In genomic region chr1:36904489-36904888, GRCm38 (mm10) we compare ENCODE assay signal across 11 mouse cellular contexts. TPM values are rescaled to one million over a fixed set of nuclear protein-coding genes. Genes with fewer than 3 reads are reported as not detected.
DNase-seq lines count a peak whose midpoint lies in the region; ATAC-seq and TF ChIP-seq lines count a peak whose summit lies in the region.
"Had no signal": no experiment of that assay in that cellular context is flagged by ENCODE, and none has a peak within 500 bp of the region (broad histone marks: within the 10 kb centered on the region; RNA-seq: fewer than 3 reads in every experiment).

No protein-coding gene starts in this region.

- H3K27ac ChIP-seq in embryonic facial prominence, embryonic 12.5 days = 0 out of 2 replicates have a peak overlapping the region, but pooled peaks have one; percentile 41
- H3K27ac ChIP-seq in embryonic facial prominence, embryonic 10.5 days (replicated peaks) = no peak overlapping the region
- no peak overlapping the region for H3K27ac ChIP-seq in lung, embryonic 16.5 days (ENCODE audit: low read length)
- H3K27ac ChIP-seq: liver, embryonic 14.5 days had no signal

- no peak for TF ChIP-seq CTCF in lung, adult 2 months (IDR thresholded peaks at IDR 0.05; ENCODE audit: insufficient read depth, low read length)

- H3K4me3 ChIP-seq in embryonic facial prominence, embryonic 12.5 days = no peak overlapping the region
- H3K4me3 ChIP-seq in embryonic facial prominence, embryonic 10.5 days = no peak overlapping the region
- H3K4me3 ChIP-seq in lung, embryonic 16.5 days (ENCODE audit: low read length) = no peak overlapping the region
- no peak overlapping the region for H3K4me3 ChIP-seq in lung, adult 2 months (replicated peaks; ENCODE audit: extremely low read depth, low read depth, low read length)

- no peak overlapping the region for H3K9ac ChIP-seq in embryonic facial prominence, embryonic 12.5 days
- H3K9ac ChIP-seq in lung, embryonic 16.5 days (ENCODE audit: low read length) = no peak overlapping the region
- H3K9ac ChIP-seq: liver, embryonic 14.5 days had no signal

- 64% methylated on average over 6 of the region's 6 CpGs for WGBS in embryonic facial prominence, embryonic 12.5 days
- 78% methylated on average over 6 of the region's 6 CpGs for WGBS in embryonic facial prominence, embryonic 10.5 days
- 50% methylated on average over 6 of the region's 6 CpGs for WGBS in lung, embryonic 16.5 days
- WGBS in lung, adult 2 months = 39% methylated on average over 6 of the region's 6 CpGs

- 0 out of 2 replicates have a peak, but pooled peaks cover 8% of the 10 kb centered on the region for H3K4me1 ChIP-seq in embryonic facial prominence, embryonic 12.5 days
- H3K4me1 ChIP-seq in embryonic facial prominence, embryonic 10.5 days = peaks cover 7% of the 10 kb centered on the region
- H3K4me1 ChIP-seq in lung, embryonic 16.5 days (replicated peaks; ENCODE audit: control insufficient read depth, insufficient read depth, low read length) = peaks cover 13% of the 10 kb centered on the region
- peaks cover 8% of the 10 kb centered on the region; the same call in 1 of the 2 replicates for H3K4me1 ChIP-seq in lung, adult 2 months (ENCODE audit: control insufficient read depth, insufficient read depth, low read length)

- ATAC-seq in embryonic facial prominence, embryonic 12.5 days (ENCODE audit: insufficient number of reproducible peaks, insufficient read depth, low FRiP score, low TSS enrichment) = no peak
- peak; percentile 45; the same call in 1 of the 2 replicates for ATAC-seq in lung, embryonic 16.5 days (ENCODE audit: low read depth)
- 0 out of 2 replicates have a peak, but pooled peaks have one; percentile 20 for ATAC-seq in megakaryocyte-erythroid progenitor cell, adult 5-6 weeks (replicated peaks; ENCODE audit: low FRiP score, low TSS enrichment, poor library complexity, severe bottlenecking)

- H3K27me3 ChIP-seq in embryonic facial prominence, embryonic 12.5 days = no peaks in the 10 kb centered on the region
- H3K27me3 ChIP-seq in embryonic facial prominence, embryonic 10.5 days (replicated peaks; ENCODE audit: low read depth, poor library complexity, severe bottlenecking) = no peaks in the 10 kb centered on the region
- H3K27me3 ChIP-seq in lung, embryonic 16.5 days (ENCODE audit: control insufficient read depth, insufficient read depth, low read depth, low read length) = no peaks in the 10 kb centered on the region

- H3K36me3 ChIP-seq in embryonic facial prominence, embryonic 12.5 days = no peaks in the 10 kb centered on the region
- peaks cover 5% of the 10 kb centered on the region for H3K36me3 ChIP-seq in embryonic facial prominence, embryonic 10.5 days (replicated peaks)
- no peaks in the 10 kb centered on the region for H3K36me3 ChIP-seq in lung, embryonic 16.5 days (ENCODE audit: control insufficient read depth, insufficient read depth, low read length)

- H3K9me3 ChIP-seq in embryonic facial prominence, embryonic 12.5 days = no peaks in the 10 kb centered on the region
- no peaks in the 10 kb centered on the region for H3K9me3 ChIP-seq in embryonic facial prominence, embryonic 10.5 days
- H3K9me3 ChIP-seq in lung, embryonic 16.5 days (ENCODE audit: control insufficient read depth, low read length) = no peaks in the 10 kb centered on the region

- no peak for DNase-seq in embryonic facial prominence, embryonic 10.5 days (ENCODE audit: low spot score)
- DNase-seq in lung, adult 2 months = no peak
- DNase-seq in cerebellum, postnatal 25 days = peak; percentile 73 to 79
- DNase-seq in spleen, postnatal 4 days (ENCODE audit: low spot score in 2 of 2) = no peak
- no peak for DNase-seq in kidney, postnatal 36 days
- DNase-seq: kidney, postnatal 14 days; right cerebral cortex, postnatal 4 days had no signal

- no peak overlapping the region for H3K4me2 ChIP-seq in embryonic facial prominence, embryonic 12.5 days (replicated peaks)
- no peak overlapping the region for H3K4me2 ChIP-seq in lung, embryonic 16.5 days (ENCODE audit: low read depth, low read length)

- TF ChIP-seq POLR2A in lung, adult 2 months (IDR thresholded peaks at IDR 0.05; ENCODE audit: borderline replicate concordance, extremely low read depth, low read depth, low read length) = no peak

RNA-seq across cellular contexts. Expression of gene Tmem131, which starts 39.0 kb away (rescaled TPM):
- polyA plus RNA-seq in embryonic facial prominence, embryonic 12.5 days (2016; fragmentation: Nextera tagmentation; extraction: Ambion mirVana) = 18.5 and 19.9 TPM in 2 replicates
- 14.0 and 14.4 TPM in 2 replicates for polyA plus RNA-seq in embryonic facial prominence, embryonic 10.5 days (2016; fragmentation: Nextera tagmentation; extraction: Ambion mirVana)
- polyA plus RNA-seq in lung, embryonic 16.5 days (2015; fragmentation: Nextera tagmentation; extraction: Ambion mirVana) = 11.0 and 11.1 TPM in 2 replicates
- polyA plus RNA-seq in lung, adult 2 months (2012; rRNA removed) = 18.0 and 20.5 TPM in 2 replicates
- total RNA-seq in megakaryocyte-erythroid progenitor cell, adult 5-6 weeks (2014; fragmentation: Nextera tagmentation) = 53.5 and 60.2 TPM in 2 replicates
- 18.3 and 31.5 TPM in 2 replicates for total RNA-seq in megakaryocyte-erythroid progenitor cell, adult 5-6 weeks (2017)

Comparison
In these comparisons a context has a peak if more than half of its experiments do, and no peak if none do; other contexts are left out.
1. DNase-seq: peak in cerebellum, postnatal 25 days (2 of 2); none in embryonic facial prominence, embryonic 10.5 days (single experiment), lung, adult 2 months (single experiment), spleen, postnatal 4 days (0 of 2) and kidney, postnatal 36 days (0 of 2).